Comparison of ENCODE assay signal across 8 mouse cellular contexts in genomic region chr9:67830411-67831358, GRCm38 (mm10). TPM values are rescaled to one million over a fixed set of nuclear protein-coding genes. Genes with fewer than 3 reads are reported as not detected.
DNase-seq lines count a peak whose midpoint lies in the region; ATAC-seq and TF ChIP-seq lines count a peak whose summit lies in the region.

No protein-coding gene starts in this region.

- peaks cover 42% of the 10 kb centered on the region for H3K27me3 ChIP-seq in embryonic facial prominence, embryonic 12.5 days
- peaks cover 61% of the 10 kb centered on the region for H3K27me3 ChIP-seq in heart, embryonic 13.5 days (replicated peaks)

- no peak for TF ChIP-seq CTCF in layer of hippocampus, adult 2 months (conservative IDR thresholded peaks at IDR 0.05)

- H3K4me1 ChIP-seq in embryonic facial prominence, embryonic 12.5 days, result peaks cover 12% of the 10 kb centered on the region; the same call in 1 of the 2 replicates
- H3K4me1 ChIP-seq in heart, embryonic 13.5 days, result peaks cover 20% of the 10 kb centered on the region

- H3K4me2 ChIP-seq in embryonic facial prominence, embryonic 12.5 days (replicated peaks), result peak overlapping the region; percentile 88
- H3K4me2 ChIP-seq in heart, embryonic 13.5 days, result peak overlapping the region; percentile 90

- no peak overlapping the region for H3K27ac ChIP-seq in embryonic facial prominence, embryonic 12.5 days
- no peak overlapping the region for H3K27ac ChIP-seq in heart, embryonic 13.5 days (replicated peaks)
- peak overlapping the region; percentile 90 for H3K27ac ChIP-seq in layer of hippocampus, adult 2 months

- 2% methylated on average over 78 of the region's 84 CpGs for WGBS in embryonic facial prominence, embryonic 12.5 days
- 2% methylated on average over 69 of the region's 84 CpGs for WGBS in heart, embryonic 13.5 days

- peak; percentile 64 for DNase-seq in ES-CJ7 (ENCODE audit: low read depth, low spot score)
- DNase-seq in adipocyte (ENCODE audit: low spot score), result peak; percentile 82
- peak; percentile 41 to 79 for DNase-seq in layer of hippocampus, adult 2 months (ENCODE audit: low spot score in 2 of 2)
- DNase-seq in lung, postnatal 14 days, result peak; percentile 27
- peak; percentile 53 to 72 for DNase-seq in right cerebral cortex, postnatal 10 days (ENCODE audit: low spot score in 2 of 2)
- no peak for DNase-seq in urinary bladder, postnatal 14 days (ENCODE audit: low spot score)

- H3K36me3 ChIP-seq in embryonic facial prominence, embryonic 12.5 days, result no peaks in the 10 kb centered on the region
- H3K36me3 ChIP-seq in heart, embryonic 13.5 days, result no peaks in the 10 kb centered on the region

- no peaks in the 10 kb centered on the region for H3K9me3 ChIP-seq in embryonic facial prominence, embryonic 12.5 days
- H3K9me3 ChIP-seq in heart, embryonic 13.5 days, result 0 out of 2 replicates have a peak, but pooled peaks cover 4% of the 10 kb centered on the region

- H3K9ac ChIP-seq in embryonic facial prominence, embryonic 12.5 days, result peak overlapping the region; percentile 59
- peak overlapping the region; percentile 80 for H3K9ac ChIP-seq in heart, embryonic 13.5 days

- ATAC-seq in embryonic facial prominence, embryonic 12.5 days (ENCODE audit: insufficient number of reproducible peaks, insufficient read depth, low FRiP score, low TSS enrichment), result peak; percentile 78
- peak; percentile 52; the same call in 1 of the 2 replicates for ATAC-seq in heart, embryonic 13.5 days (ENCODE audit: extremely low read depth, insufficient number of reproducible peaks, low FRiP score, low TSS enrichment)

- peak overlapping the region; percentile 43 for H3K4me3 ChIP-seq in embryonic facial prominence, embryonic 12.5 days
- H3K4me3 ChIP-seq in heart, embryonic 13.5 days, result peak overlapping the region; percentile 68
- H3K4me3 ChIP-seq in layer of hippocampus, adult 2 months, result peak overlapping the region; percentile 56

RNA-seq across cellular contexts. Expression of gene C2cd4a, which starts 1.4 kb away (rescaled TPM):
- 0.22 and 0.31 TPM in 2 replicates for polyA plus RNA-seq in embryonic facial prominence, embryonic 12.5 days (2016; fragmentation: Nextera tagmentation; extraction: Ambion mirVana)
- polyA plus RNA-seq in heart, embryonic 13.5 days (2015; fragmentation: Nextera tagmentation; extraction: Ambion mirVana), result 0.27 and 0.34 TPM in 2 replicates
- total RNA-seq in layer of hippocampus, adult 2 months (2021), result 1 to 10 TPM; 3.1 to 3.8 TPM

RNA-seq across cellular contexts. Expression of gene Vps13c, which starts 9.5 kb away (rescaled TPM):
- 4.0 and 4.8 TPM in 2 replicates for polyA plus RNA-seq in embryonic facial prominence, embryonic 12.5 days (2016; fragmentation: Nextera tagmentation; extraction: Ambion mirVana)
- polyA plus RNA-seq in heart, embryonic 13.5 days (2015; fragmentation: Nextera tagmentation; extraction: Ambion mirVana), result 4.0 and 4.7 TPM in 2 replicates
- total RNA-seq in layer of hippocampus, adult 2 months (2021), result 100 to 1,000 TPM; 113 to 121 TPM
